Mouse (Mus musculus): ENCODE results near the gene Grcc10.

DNA sequence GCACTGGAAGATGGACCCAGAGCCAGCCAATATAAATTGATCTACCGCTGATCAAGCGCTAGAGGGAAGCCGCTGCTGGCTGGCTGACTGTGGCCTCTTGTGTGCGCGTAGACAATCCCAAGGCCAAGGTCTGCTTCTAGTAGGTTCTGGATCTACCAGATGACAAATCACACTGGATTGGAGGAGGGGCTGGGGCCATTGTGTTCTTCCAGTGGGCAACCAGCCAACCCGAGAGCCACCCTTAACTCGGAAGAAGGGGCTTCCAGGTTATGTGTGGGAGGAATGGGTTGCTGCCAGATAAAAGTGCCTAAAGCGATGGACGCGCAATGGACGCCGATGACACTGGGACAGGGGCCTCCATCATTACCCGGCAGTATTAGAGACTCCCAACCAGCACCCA, 23.2 kb downstream of the Grcc10 start:
- TF ChIP-seq POLR2A (IDR thresholded peaks at IDR 0.05; ENCODE audit: extremely low read depth, insufficient read depth, low read length) (no peak), CTCF (IDR thresholded peaks at IDR 0.05; ENCODE audit: extremely low read depth, insufficient read depth, low read length) (no peak)
